Mouse (Mus musculus) ovary, postnatal 36 days (tissue): Measurements from ENCODE around the gene Melk.

Experiments used
- DNase-seq: peaks from one replicate; pipeline ENCODE4 v3.0.0; 2022; ENCODE audit warnings: low spot score, mixed read lengths

Melk gene

DNA sequence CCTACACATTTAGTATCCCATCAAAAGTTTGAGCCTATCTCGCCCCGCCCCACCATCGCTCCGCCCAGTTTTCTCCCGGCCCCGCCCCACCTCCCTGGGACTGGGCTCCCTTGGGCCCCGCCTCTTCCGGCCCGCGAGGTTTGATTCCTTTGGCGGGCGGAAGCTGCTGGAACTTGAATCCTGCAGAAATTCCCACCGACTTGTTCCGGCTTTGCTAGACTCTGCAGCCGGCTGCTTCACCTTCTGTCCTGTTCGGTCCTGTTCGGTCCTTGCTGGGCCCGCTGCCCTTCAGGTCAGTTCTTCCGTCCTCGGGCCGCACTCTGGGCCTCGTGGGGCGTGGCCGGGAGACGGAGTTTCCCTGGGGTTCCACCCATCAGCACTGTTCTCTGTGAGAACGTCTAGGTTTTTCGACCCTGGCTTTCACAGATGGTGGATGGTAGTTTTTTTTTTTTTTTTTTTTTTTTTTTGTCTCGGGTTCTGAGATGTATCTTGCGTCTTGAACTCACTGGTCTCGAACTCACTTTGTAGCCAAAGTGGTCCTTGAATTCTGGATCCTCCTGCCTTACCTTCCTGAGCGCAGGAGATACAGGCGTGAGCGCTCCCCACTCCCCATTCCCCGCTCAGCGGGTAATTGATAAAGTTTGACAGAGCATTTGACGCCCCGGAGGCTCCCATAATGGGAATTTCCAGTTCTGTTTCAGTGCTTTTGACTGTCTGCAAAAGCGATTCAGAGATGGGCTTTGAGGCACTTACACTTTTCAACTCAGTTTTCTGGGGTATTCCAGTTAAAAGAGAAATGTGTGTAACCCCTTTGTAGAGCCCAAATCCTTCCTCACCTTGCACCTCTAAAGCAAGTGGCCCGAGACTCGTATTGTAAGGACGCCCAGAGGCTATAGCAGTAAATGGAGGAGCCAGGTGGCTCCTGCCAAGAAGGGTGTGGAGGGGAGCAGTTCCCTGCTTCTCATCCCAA lies at the start of gene Melk:
Gene Melk (plus strand): TSS at position 96 of the 970 bp plus-strand sequence.
- DNase-seq = peak; percentile 79

DNA sequence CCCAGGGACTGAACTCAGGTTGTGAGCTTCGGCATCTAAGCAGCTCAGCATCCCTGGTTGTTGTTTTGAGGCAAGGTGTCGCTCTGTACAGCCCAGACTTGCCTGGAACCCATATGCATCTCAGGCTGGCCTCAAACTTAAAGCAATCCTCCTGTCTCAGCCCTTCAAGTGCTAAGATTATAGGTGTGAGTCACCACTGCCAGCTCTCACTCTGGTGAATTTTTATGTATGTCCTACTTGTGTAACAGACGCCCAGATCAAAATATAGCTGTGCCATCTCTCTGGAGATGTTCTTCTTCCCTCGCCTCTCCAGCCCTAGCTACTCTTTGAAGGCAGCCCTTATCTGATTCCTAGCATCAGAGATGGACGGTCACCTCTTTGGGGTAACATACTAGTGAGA lies 49.2 kb upstream of the Melk start:
- DNase-seq = no peak

DNA sequence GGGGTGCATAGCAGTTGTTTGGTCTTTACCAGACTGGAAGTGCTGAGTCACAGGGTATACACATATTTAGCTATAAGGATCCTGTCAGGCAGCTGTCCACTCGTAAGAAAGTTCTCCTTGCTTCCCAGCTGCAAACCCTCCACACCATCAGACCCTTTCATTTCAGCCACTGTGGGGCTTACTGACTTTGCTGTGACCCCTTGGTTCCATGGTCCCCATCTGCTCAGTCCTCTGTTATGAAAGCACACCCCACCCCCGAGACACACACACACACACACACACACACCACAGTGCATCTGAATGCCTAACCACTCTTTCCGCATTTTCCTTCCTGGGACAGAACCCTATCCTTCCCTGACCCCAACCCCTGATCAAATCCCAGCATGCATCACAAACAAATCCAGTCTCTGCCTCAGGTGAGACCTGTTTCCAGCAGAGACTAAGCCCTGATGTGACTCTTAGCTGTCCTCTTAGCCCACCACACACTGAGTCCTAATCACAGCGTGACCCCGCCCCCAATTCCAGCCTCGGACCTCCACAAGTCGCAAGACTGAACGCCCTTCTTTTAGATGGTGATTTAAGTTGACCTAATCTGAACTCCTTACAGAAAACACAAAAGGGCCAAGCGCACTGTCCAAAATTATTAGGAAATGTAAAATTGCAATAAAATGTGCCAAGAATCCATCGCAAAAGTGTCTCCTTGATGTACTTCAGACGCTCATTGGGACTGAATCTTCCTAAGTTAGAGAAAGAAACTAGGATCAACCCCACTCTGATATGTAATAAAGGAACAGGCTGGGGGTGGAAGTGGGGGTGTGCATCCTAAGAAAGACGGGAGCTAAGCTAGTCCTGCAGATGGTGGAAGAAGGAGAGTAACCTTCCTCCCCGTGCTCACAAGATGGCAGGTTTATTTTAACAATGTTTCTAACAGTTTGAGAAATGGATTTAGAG lies 48.4 kb upstream of the Melk start:
- no peak for DNase-seq

DNA sequence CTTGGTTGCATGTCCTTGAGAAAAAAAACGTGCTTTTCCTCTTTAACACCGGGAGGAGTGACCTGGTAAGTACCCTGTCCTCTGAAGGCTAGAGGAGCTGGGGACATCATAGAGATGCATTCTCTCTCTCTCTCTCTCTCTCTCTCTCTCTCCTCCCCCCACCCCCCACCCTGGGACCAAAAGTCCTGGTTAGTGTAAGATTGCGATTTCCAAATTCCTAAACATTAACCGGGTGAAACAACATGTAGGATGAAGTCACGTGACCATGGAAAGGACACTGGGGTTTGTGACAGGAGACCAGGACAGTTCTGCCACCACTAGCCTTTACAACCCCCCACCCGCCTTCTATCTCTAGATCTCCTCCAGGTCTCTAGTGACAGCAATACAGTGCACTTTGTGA lies 47.5 kb upstream of the Melk start:
- DNase-seq = no peak

DNA sequence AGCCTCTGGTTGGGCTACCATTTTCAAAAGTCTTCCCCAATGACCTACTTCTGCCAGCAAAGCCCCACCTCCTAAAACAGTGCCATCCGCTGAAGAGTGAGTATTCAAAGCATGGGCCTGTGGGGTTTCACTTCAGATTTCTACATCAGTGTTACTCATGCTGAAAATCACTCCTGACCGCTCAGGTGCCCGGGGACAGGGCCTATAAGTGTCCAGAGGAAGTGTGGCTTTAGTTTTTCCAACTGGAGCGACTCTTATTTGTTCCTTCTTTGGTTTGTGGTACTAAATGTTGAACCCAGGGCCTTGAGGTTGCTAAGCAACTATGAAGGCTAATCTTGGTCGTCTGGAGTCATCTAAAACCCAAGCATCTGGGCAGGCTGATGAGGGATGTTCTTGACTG lies 46.1 kb upstream of the Melk start:
- DNase-seq = no peak

DNA sequence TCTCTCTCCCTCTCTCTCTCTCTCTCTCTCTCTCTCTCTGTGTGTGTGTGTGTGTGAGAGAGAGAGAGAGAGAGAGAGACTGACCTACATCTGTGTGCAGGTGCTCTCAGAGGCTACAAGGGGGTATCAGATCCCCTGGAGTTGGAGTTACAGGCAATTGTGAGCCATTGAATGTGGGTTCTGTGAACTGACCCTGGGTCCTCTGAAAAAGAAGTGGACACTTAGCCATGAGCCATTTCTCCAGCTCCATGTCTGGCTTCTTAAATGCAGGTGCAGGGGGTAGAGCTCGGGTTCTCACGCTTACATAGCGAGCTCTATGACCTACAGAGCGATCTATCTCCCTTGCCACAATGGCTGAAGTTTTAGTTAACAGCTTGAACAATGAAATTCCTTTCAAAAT lies 41.5 kb upstream of the Melk start:
- DNase-seq = no peak

DNA sequence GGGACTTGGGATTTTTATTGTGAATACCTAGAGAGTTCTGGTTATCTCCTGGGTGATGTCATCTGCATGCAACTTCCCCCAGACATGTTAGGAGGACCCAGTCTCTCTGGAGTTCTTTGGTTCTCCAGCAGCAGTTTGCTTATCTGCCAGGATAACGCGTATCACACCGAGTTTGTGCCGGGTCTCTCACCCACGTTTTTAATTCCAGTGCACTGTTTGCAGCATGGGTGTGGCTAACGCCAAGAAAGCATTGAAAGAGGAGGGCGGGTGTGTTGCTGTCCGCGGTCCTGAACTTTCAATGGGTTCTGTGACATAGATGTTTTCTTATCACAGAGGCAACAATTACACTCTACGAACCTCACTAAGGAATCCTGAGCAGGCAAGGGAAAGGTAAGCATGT lies 40.4 kb upstream of the Melk start:
- DNase-seq = peak; percentile 57

DNA sequence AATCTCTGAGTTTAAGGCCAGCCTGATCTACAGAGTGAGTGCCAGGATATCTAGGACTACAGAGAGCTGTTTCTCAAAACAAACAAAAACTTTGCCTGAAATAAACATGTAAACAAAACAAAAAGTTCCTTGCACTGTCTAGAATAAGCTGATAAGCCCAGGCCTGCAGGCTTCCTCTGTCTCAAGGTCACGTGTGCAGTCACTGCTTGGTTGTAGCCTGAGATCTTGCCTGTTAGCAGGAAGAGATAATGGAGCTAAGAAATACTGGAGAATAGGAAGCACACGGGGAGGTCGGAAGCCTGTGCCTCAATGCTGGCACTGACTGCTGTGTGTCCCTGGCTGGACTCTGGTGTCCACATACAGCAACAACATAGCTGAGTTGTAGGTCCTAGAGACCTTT lies 35.2 kb upstream of the Melk start:
- no peak for DNase-seq

DNA sequence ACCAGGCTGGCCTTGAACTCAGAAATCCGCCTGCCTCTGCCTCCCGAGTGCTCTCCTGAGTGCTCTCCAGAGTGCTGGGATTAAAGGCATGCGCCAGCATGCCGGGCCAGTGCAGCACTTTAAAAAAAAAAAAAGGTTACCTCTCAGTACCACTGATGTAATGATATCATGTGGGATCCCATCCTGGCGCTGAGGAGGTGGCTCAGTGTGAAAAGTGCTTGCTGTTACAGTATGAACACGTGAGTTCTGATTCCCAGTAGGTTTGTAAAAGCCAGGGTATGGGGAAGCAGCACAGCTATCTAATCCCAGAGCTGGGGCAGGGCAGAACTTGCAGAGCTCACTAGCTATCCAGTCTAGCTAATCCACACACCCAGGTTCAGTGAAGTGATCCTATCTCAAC lies 33.2 kb upstream of the Melk start:
- no peak for DNase-seq

DNA sequence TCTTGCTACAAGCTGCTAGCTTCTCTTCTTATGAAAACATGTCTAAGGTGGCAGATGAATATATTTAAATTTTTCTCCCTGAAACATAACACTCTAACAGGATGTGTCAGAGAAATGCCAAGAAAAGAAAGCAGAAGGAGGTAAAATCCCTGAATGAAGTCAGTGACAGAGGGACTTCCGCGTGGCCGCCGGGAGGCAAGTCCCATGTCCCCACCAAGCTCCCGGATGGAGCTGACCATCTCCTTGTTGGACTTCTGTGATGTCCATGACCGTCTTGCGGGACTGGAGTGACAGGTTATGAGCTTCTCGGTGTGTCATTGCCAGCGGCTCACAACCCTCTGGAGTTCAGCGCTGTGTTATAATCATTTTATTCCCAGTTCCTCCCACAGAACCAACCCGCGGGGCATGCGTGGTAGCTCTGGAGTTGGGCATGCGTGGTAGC lies 31.3 kb upstream of the Melk start:
- no peak for DNase-seq

DNA sequence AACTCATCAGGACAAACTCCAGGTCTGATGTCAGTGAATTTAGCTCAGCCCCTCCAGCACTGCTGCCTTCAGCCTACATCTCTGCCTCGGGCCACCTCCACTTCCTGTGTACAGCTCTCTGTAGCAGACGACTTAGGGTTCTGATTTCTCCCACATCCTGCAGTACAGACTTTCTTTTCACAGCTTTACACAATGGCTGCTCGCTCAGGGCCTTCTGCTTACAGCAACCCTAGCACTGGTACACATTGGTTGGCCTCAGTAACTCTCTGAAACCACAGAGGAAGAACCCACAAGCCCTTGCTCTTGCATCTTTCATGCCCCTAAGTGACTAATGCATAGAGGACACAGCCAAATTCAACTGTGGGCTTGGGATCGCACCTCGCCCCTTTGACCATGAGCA lies 29.5 kb upstream of the Melk start:
- no peak for DNase-seq

DNA sequence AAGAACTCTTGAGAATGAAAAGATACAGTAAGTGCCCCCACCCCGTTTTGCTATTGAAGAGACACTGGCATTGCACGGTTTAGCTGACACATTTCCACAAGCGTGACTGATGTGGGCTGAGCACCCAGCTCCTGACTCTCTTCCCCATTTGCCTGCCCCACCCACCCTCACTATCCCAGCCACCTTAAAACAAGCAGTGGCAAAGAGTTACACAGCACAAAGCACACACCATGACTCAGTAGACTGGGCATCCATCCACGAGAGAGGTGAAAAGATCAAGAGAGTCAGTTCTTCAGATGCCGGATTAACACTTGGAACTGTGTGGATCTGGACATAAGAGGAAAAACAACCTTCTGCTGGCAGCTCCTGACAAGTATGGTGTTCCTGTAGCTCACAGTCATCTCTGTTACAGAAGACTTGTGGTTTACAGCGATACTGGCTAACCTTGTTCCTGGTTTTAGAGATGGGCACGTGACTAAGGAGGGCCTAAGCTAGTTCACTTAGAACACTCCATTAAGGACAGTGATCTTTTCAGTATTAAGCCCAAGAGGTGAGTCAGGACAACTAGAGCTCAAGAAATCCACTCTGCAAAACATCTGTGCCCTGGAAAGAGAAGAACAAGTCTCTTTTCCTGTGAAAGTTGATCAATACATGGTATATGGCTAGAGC lies 18.9 kb upstream of the Melk start:
- no peak for DNase-seq

DNA sequence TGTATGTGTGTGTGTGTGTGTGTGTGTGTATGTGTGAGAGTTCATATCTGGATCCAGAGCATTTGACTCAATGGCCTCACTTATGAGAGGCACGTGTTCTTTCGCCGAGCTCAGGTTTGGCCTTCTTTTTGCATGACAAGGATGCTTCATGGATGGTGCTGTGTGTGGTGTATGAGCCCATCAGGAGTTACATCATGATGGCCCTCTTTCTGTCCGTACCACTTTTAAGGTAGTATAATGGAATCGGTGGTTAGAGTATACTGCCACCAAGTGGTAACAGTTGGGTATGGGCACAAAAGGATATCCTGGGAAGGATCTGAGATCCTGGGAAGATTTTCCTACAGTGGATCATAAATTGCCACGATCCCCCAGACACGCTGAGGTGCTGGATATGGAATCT lies 8.1 kb upstream of the Melk start:
- no peak for DNase-seq

DNA sequence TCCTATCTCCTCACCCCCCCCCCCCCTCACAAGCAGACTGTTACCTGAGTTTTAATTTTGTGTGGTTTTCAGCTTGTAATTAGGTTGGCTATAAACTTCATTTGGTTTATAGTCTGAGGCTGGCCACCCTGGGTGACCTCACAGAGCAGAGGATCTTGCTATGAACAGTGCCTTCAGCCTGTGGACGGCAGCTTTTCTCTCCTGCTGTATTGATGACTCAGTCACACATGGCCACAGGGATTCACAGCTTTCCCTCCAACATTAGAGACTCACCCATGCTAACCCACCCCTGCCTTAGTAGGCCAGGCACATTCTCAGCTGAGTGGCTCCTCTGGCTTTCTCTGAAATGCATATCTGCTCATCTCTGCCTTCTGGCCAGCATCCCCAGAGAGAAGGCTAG lies 4.8 kb upstream of the Melk start:
- DNase-seq = no peak

DNA sequence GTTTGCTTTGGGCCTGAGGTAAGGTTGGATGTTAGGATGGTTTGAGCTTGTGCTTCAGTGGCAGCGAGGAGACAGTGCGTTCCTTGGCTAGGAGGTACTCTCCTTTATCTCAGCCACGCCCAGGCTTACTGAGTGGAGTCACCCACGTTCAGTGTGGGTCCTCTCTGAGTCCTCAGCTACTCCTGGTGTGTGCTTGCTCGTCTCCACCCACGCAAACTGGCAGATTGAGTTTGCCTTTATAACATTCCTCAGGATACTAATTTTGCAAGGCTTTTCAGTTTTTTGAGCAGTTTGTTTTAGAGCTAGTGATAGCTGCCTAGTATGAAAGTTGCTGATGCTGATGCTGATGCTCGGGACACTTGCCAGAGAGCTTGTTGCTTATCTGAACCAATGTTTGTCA lies 5.9 kb downstream of the Melk start:
- no peak for DNase-seq

DNA sequence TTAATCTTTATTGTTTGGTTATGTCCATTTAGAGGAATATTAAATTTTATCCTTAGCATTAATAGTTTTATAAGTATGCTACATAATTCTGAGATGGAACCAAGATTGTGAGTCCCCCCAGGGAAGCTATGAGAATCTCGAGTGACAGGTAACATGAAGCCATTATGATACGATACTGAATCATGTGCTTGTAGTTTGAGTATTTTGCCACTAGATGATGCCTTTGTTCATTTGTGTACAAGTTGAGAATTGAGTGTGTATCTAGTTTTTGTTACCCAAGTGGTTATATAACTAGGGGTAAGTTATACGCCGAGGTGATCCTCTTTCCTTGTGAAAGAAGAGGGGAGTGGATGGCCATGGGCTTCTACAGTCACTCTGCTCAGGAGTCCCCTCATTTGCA lies 9.8 kb downstream of the Melk start:
- no peak for DNase-seq

DNA sequence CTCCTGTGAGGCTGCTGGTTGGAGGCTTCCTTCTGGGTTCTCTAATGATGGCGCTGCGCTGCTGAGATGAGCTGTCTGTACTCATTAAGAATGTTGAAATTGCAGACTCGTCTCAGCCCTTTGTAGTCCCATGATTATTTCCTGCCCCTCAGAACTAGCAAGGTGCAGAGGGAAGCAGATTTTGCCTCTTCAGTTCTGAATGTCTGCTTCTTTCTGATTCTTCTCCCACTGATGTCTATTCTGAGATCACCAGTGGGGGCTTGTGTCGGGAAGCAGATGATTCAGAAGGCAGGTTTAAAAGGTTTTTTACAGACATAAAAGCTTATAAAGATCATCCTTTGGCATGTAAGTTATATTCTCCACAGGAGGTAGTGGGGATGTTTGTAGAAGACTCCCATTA lies 10.2 kb downstream of the Melk start:
- no peak for DNase-seq

DNA sequence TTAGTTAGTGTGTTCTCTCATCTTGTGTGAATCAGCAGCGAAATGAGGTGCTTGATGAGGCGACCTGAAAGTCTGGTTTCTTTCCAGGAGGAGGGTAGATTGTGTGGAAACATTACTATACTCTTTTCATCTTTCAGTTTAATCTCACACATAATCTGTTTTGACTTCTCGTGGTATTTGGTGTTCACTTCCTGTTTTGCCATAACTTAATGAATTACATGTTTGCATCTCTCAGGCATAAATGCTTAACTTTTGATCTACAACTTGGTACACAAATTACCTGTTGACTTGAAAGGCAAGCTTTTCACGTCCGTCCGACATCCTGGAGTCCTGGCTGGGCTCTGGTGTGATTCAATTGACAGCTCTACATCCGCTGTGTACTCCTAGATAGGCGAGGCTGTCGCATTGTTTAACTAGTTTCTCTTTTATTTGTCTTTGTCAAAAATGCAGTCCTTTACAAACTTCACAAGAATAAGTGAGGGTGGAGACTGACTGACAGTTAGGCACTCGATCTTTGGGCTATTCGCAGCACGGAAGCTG lies 15.7 kb downstream of the Melk start:
- no peak for DNase-seq

DNA sequence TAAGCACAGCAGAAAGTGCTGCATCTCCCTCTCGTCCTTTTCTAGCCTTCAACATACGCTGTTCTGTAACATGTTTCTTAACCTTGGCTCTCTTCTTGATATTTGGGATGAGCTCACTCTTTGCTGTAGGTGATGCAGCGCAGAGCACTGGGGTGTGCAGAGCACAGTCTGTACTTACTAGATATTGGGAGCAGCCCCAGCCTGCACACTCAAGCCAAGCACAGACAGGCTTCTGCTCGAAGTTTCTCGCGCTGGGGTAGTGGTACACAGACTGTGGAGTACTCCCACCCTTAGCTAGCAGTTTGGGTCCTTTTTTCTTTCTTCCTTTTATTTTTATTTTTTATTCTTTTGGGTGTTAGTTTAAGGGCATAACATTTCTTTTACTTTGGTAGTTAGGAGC lies 19.8 kb downstream of the Melk start:
- no peak for DNase-seq

DNA sequence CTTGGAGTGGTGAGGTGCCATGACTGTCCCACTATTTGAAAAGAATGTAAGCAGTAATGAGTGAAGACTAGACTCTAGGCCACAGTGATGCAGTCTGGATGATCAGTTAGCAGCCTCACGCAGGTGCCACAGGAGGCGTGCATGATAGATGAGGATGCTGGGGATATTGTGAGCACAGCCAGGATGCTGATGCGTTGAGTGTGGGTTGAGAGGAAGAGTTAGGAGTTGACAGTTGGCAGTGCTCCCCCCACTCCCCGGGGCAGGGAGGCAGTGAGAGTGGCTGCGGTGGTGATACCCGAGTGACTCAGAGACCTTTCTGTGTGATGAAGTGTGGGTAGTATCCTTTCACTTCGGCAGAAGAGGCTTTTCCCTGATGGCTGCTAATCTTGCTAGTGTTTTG lies 21.4 kb downstream of the Melk start:
- DNase-seq = no peak

DNA sequence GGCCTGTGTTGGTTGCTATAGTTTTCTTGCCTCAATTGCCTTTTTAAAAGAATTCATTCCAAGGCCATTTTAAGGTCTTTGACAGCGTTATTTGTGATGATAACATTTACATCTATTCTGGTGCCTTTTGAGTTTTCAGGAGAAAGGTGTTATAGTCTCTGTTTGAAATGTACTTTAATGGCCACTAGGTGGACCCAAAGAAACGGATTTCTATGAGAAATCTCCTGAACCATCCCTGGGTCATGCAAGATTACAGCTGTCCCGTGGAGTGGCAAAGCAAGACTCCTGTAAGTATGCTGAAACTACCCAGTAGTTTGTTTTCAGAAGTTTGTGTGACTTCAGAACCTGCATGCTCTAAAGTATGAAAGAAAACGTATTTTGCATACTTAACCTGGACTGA lies 24.8 kb downstream of the Melk start:
- DNase-seq = no peak

DNA sequence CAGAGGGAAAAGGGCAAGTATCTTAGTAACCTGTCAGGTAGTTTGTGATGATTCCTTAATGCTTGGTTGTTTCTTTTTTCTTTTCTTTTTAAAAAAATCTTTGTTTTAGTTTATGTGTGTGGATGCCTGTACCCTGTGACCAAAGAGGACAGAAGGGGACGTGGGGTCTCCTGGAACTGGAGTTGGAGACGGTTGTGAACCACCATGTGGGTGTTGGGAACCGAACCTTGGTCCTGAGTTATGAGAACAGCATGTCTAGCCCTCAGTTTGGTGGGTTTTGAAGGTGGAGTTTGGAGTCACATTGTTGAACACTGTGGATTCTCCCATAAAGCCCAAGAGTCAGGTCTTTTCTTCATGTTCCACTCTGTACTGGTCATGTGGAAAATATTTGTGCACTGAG lies 26.0 kb downstream of the Melk start:
- no peak for DNase-seq
